Mouse (Mus musculus) stomach, embryonic 16.5 days (tissue): ENCODE measurements at regions not wholly inside any gene's neighbourhood (a gene's known extent, or its start where the extent isn't known, plus 50 kb on each side); places are given as distances from the start of the nearest gene placed in this dataset.
A peak's percentile ranks its signal among the peaks of the same experiment; 100 is the strongest.

Experiments
- ATAC-seq: fragments of 200-750 bp; cut with Nextera tagmentation; 2 replicates; pipeline ENCODE4 v1.8.0; 2017; ENCODE audit warnings: moderate number of reproducible peaks, moderate TSS enrichment; ENCODE audit not compliant: insufficient read depth, low FRiP score
- H3K27ac ChIP-seq: fragments of 300-500 bp; sonication (generic); 2 replicates; pipeline ENCODE4 v1.5.1; 2014; ENCODE audit warnings: low read length
- H3K27me3 ChIP-seq: fragments of 300-500 bp; sonication (generic); 2 replicates; pipeline ENCODE4 v1.6.1; 2014; ENCODE audit warnings: low read length, control low read depth, mixed read lengths; ENCODE audit not compliant: control insufficient read depth, insufficient read depth
- H3K36me3 ChIP-seq: fragments of 300-500 bp; sonication (generic); 2 replicates; pipeline ENCODE4 v1.6.1; 2014; ENCODE audit warnings: low read length; ENCODE audit not compliant: control insufficient read depth, insufficient read depth
- H3K4me1 ChIP-seq: fragments of 300-500 bp; sonication (generic); 2 replicates; pipeline ENCODE4 v1.6.1; 2014; ENCODE audit warnings: low read length, control low read depth, mixed read lengths; ENCODE audit not compliant: control insufficient read depth, insufficient read depth
- H3K4me2 ChIP-seq: fragments of 300-500 bp; sonication (generic); 2 replicates; pipeline ENCODE4 v1.6.1; 2014; ENCODE audit warnings: low read depth, low read length, mixed read lengths
- H3K4me3 ChIP-seq: fragments of 300-500 bp; sonication (generic); replicated peaks from 2 replicates; pipeline ENCODE4 v1.5.1; 2014; ENCODE audit warnings: mild to moderate bottlenecking, low read length
- H3K9ac ChIP-seq: fragments of 300-500 bp; sonication (generic); 2 replicates; pipeline ENCODE4 v1.6.1; 2014; ENCODE audit warnings: low read length
- H3K9me3 ChIP-seq: fragments of 300-500 bp; sonication (generic); replicated peaks from 2 replicates; pipeline ENCODE4 v1.6.1; 2016; ENCODE audit warnings: low read length, control low read depth; ENCODE audit not compliant: control insufficient read depth
- WGBS: fragments of 180-500 bp; shearing (Covaris S2); extraction: QIAGEN DNeasy Blood & Tissue Kit; methylation state at CpG from one replicate; pipeline ENCODE4 v1.1.7; 2014; 5-methylcytosine and 5-hydroxymethylcytosine counted together

GRCm38 (mm10) chr10:21672171-21672570, 79.2 kb downstream of the 1700020N01Rik start:
- Histone ChIP-seq H3K27ac (no peak overlapping the region), H3K4me2 (no peak overlapping the region), H3K9me3 (no peaks in the 10 kb centered on the region), H3K4me1 (no peaks in the 10 kb centered on the region), H3K4me3 (no peak overlapping the region), H3K36me3 (no peaks in the 10 kb centered on the region), H3K27me3 (no peaks in the 10 kb centered on the region), H3K9ac (no peak overlapping the region)
- ATAC-seq = no peak
- WGBS = 70% methylated on average over 4 of the region's 4 CpGs

- no peaks in the 10 kb centered on the region for H3K36me3 ChIP-seq
- 66% methylated on average over 5 of the region's 5 CpGs for WGBS
- no peak for ATAC-seq
These were observed 79.7 kb downstream of the 1700020N01Rik start for GRCm38 (mm10) chr10:21672666-21673065.

GRCm38 (mm10) chr10:21673831-21674230, 80.9 kb downstream of the 1700020N01Rik start:
- H3K4me1 ChIP-seq = no peaks in the 10 kb centered on the region
- 89% methylated on average over 1 of the region's 1 CpGs for WGBS
- H3K27ac ChIP-seq = no peak overlapping the region
- H3K9me3 ChIP-seq = no peaks in the 10 kb centered on the region
- H3K27me3 ChIP-seq = no peaks in the 10 kb centered on the region
- H3K4me3 ChIP-seq = no peak overlapping the region
- H3K9ac ChIP-seq = no peak overlapping the region
- H3K4me2 ChIP-seq = no peak overlapping the region
- H3K36me3 ChIP-seq = no peaks in the 10 kb centered on the region
- no peak for ATAC-seq

More at GRCm38 (mm10) chr10:21672666-21673065, 79.7 kb downstream of the 1700020N01Rik start:
- H3K9ac ChIP-seq = no peak overlapping the region
- H3K9me3 ChIP-seq = no peaks in the 10 kb centered on the region
- no peak overlapping the region for H3K27ac ChIP-seq
- no peaks in the 10 kb centered on the region for H3K27me3 ChIP-seq
- H3K4me2 ChIP-seq = no peak overlapping the region
- H3K4me3 ChIP-seq = no peak overlapping the region
- no peaks in the 10 kb centered on the region for H3K4me1 ChIP-seq

- ATAC-seq = no peak
- H3K9ac ChIP-seq = no peak overlapping the region
- H3K4me3 ChIP-seq = no peak overlapping the region
- H3K9me3 ChIP-seq = no peaks in the 10 kb centered on the region
- H3K36me3 ChIP-seq = no peaks in the 10 kb centered on the region
- no peak overlapping the region for H3K27ac ChIP-seq
- no peaks in the 10 kb centered on the region for H3K27me3 ChIP-seq
- no peaks in the 10 kb centered on the region for H3K4me1 ChIP-seq
- 92% methylated on average over 14 of the region's 14 CpGs for WGBS
- H3K4me2 ChIP-seq = no peak overlapping the region
These were observed 82.8 kb downstream of the 1700020N01Rik start for GRCm38 (mm10) chr10:21675786-21676185.

GRCm38 (mm10) chr10:21677911-21678310, 85.0 kb downstream of the 1700020N01Rik start:
- Histone ChIP-seq H3K36me3 (no peaks in the 10 kb centered on the region), H3K4me3 (no peak overlapping the region), H3K27me3 (no peaks in the 10 kb centered on the region), H3K9me3 (no peaks in the 10 kb centered on the region), H3K4me2 (no peak overlapping the region), H3K27ac (no peak overlapping the region), H3K9ac (no peak overlapping the region), H3K4me1 (no peaks in the 10 kb centered on the region)
- WGBS = 92% methylated on average over 9 of the region's 9 CpGs
- ATAC-seq = no peak

- Histone ChIP-seq H3K27me3 (no peaks in the 10 kb centered on the region), H3K4me2 (no peak overlapping the region), H3K36me3 (no peaks in the 10 kb centered on the region), H3K4me1 (no peaks in the 10 kb centered on the region), H3K4me3 (no peak overlapping the region), H3K27ac (no peak overlapping the region), H3K9ac (no peak overlapping the region), H3K9me3 (no peaks in the 10 kb centered on the region)
- WGBS = 81% methylated on average over 6 of the region's 6 CpGs
- ATAC-seq = no peak
These were observed 85.4 kb downstream of the 1700020N01Rik start for GRCm38 (mm10) chr10:21678372-21678771.

GRCm38 (mm10) chr10:21678811-21679451, 86.0 kb downstream of the 1700020N01Rik start:
- no peaks in the 10 kb centered on the region for H3K4me1 ChIP-seq
- peak; percentile 40; the same call in 1 of the 2 replicates for ATAC-seq
- 72% methylated on average over 10 of the region's 10 CpGs for WGBS
- H3K4me3 ChIP-seq = no peak overlapping the region
- H3K27me3 ChIP-seq = no peaks in the 10 kb centered on the region
- no peaks in the 10 kb centered on the region for H3K9me3 ChIP-seq
- no peak overlapping the region for H3K4me2 ChIP-seq
- H3K36me3 ChIP-seq = no peaks in the 10 kb centered on the region
- no peak overlapping the region for H3K27ac ChIP-seq
- no peak overlapping the region for H3K9ac ChIP-seq

- Histone ChIP-seq H3K4me1 (peaks cover 4% of the 10 kb centered on the region), H3K4me3 (no peak overlapping the region), H3K9ac (no peak overlapping the region), H3K36me3 (no peaks in the 10 kb centered on the region), H3K27me3 (no peaks in the 10 kb centered on the region), H3K9me3 (no peaks in the 10 kb centered on the region), H3K4me2 (no peak overlapping the region), H3K27ac (no peak overlapping the region)
- WGBS = 48% methylated on average over 4 of the region's 4 CpGs
- ATAC-seq = no peak
These were observed 87.8 kb downstream of the 1700020N01Rik start for GRCm38 (mm10) chr10:21680789-21681188.

GRCm38 (mm10) chr10:21684286-21685013, 91.5 kb downstream of the 1700020N01Rik start:
- ATAC-seq = no peak
- no peak overlapping the region for H3K4me2 ChIP-seq
- no peak overlapping the region for H3K4me3 ChIP-seq
- 55% methylated on average over 9 of the region's 9 CpGs for WGBS
- H3K27ac ChIP-seq = no peak overlapping the region
- H3K9me3 ChIP-seq = no peaks in the 10 kb centered on the region
- H3K9ac ChIP-seq = no peak overlapping the region
- no peaks in the 10 kb centered on the region for H3K36me3 ChIP-seq
- peaks cover 4% of the 10 kb centered on the region for H3K4me1 ChIP-seq
- H3K27me3 ChIP-seq = no peaks in the 10 kb centered on the region
